8 mouse cellular contexts compared by ENCODE assay signal in the genomic region with DNA sequence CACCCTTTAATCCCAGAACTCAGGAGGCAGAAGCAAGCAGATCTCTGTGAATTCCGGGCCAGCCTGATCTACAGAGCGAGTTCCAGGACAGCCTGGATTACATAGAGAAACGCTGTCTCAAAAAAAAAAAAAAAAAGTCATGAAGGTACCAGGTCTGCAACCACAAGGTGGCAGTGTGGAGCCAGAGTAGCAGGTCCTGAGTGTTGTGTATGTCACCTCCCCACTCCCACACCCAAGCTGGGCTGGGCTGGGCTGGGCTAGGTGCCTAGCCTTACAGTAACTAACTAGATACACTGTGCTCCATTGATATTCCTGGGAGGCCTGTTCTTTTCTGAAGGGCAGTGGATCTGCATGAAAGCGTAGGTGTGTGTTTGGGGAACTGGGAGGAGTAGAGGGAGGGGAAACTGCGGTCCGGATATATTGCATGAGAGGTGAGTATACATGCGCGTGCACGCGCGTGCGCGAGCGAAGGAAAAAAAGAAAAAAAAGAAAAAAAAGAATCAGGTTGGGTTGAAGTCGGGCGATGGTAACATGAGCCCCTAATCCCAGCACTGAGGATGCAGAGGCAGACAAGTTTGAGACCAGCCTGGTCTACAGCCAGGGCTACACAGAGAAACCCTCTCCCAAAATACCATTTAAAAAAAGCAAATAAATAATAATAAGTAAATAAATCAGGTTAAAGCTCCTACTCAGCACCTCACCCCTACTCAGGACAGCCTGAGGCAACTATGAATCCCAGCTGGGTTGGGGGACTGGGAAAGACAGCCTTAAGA. TPM values are rescaled to one million over a fixed set of nuclear protein-coding genes. Genes with fewer than 3 reads are reported as not detected.
A peak's percentile ranks its signal among the peaks of the same experiment; 100 is the strongest.
DNase-seq lines count a peak whose midpoint lies in the region; ATAC-seq and TF ChIP-seq lines count a peak whose summit lies in the region.

No protein-coding gene starts in this region.

- TF ChIP-seq POLR2A in kidney, adult 2 months (IDR thresholded peaks at IDR 0.05; ENCODE audit: low read depth, low read length), result no peak

- no peak for TF ChIP-seq EP300 in stomach, postnatal 0 days (optimal IDR thresholded peaks at IDR 0.05)

- DNase-seq in 3T3-L1 (ENCODE audit: low read depth, low spot score) (peak; percentile 88), ZHBTc4 (ENCODE audit: low read depth, low spot score) (peak; percentile 95)
- DNase-seq in embryo, embryonic 10.5 days (ENCODE audit: low spot score), result peak; percentile 77
- peak; percentile 50 to 58 for DNase-seq in gastrocnemius, postnatal 36 days
- peak; percentile 68 for DNase-seq in kidney, adult 2 months
- peak; percentile 95 for DNase-seq in naive thymus-derived CD4-positive, alpha-beta T cell, adult 2 months (ENCODE audit: low read depth)
- peak; percentile 94 for DNase-seq in stomach, postnatal 0 days (ENCODE audit: low spot score)

- peak; percentile 42; the same call in 1 of the 2 replicates for ATAC-seq in limb, embryonic 12.5 days (ENCODE audit: insufficient number of reproducible peaks, insufficient read depth, low FRiP score, low TSS enrichment, low read depth)
- peak; percentile 97 for ATAC-seq in stomach, postnatal 0 days (ENCODE audit: low FRiP score, low TSS enrichment)

- intact Hi-C loops in gastrocnemius, postnatal 36 days (cut with DNase I), result loop anchor here (5.0 to 10.0 kb wide), 4 partner anchors 44 to 1849 kb away; no protein-coding TSS in a partner anchor

- H3K27ac ChIP-seq in kidney, adult 2 months (ENCODE audit: insufficient read depth, low read depth, low read length), result no peak overlapping the region
- H3K27ac ChIP-seq in limb, embryonic 12.5 days, result no peak overlapping the region
- H3K27ac ChIP-seq in stomach, postnatal 0 days (replicated peaks), result no peak overlapping the region

- no peak overlapping the region for H3K4me3 ChIP-seq in kidney, adult 2 months (ENCODE audit: insufficient read depth, low read depth, low read length)
- H3K4me3 ChIP-seq in limb, embryonic 12.5 days (replicated peaks), result no peak overlapping the region
- no peak overlapping the region for H3K4me3 ChIP-seq in stomach, postnatal 0 days (ENCODE audit: low read depth, low read length)

- WGBS in kidney, adult 2 months, result 75% methylated on average over 16 of the region's 16 CpGs
- 85% methylated on average over 16 of the region's 16 CpGs for WGBS in limb, embryonic 12.5 days
- WGBS in stomach, postnatal 0 days, result 63% methylated on average over 16 of the region's 16 CpGs

- H3K4me1 ChIP-seq in kidney, adult 2 months (ENCODE audit: control insufficient read depth, insufficient read depth, low read length), result no peaks in the 10 kb centered on the region
- H3K4me1 ChIP-seq in limb, embryonic 12.5 days (replicated peaks), result no peaks in the 10 kb centered on the region
- H3K4me1 ChIP-seq in stomach, postnatal 0 days (replicated peaks; ENCODE audit: control insufficient read depth, insufficient read depth), result no peaks in the 10 kb centered on the region

- no peak overlapping the region for H3K9ac ChIP-seq in limb, embryonic 12.5 days (replicated peaks)
- no peak overlapping the region for H3K9ac ChIP-seq in stomach, postnatal 0 days (ENCODE audit: low read length)

- no peaks in the 10 kb centered on the region for H3K36me3 ChIP-seq in kidney, adult 2 months (ENCODE audit: control insufficient read depth, insufficient read depth, low read length)
- no peaks in the 10 kb centered on the region for H3K36me3 ChIP-seq in limb, embryonic 12.5 days
- H3K36me3 ChIP-seq in stomach, postnatal 0 days (ENCODE audit: control insufficient read depth, insufficient read depth, low read length), result no peaks in the 10 kb centered on the region

- H3K4me2 ChIP-seq in limb, embryonic 12.5 days, result no peak overlapping the region
- no peak overlapping the region; the same call in 1 of the 2 replicates for H3K4me2 ChIP-seq in stomach, postnatal 0 days (replicated peaks; ENCODE audit: low read depth)

- H3K9me3 ChIP-seq in limb, embryonic 12.5 days, result no peaks in the 10 kb centered on the region
- H3K9me3 ChIP-seq in stomach, postnatal 0 days (ENCODE audit: control insufficient read depth, low read length), result no peaks in the 10 kb centered on the region

- peak; percentile 76 for TF ChIP-seq CTCF in kidney, adult 2 months (conservative IDR thresholded peaks at IDR 0.05; ENCODE audit: insufficient read depth, insufficient read length, low read depth, low read length)
- peak; percentile 90 for TF ChIP-seq CTCF in stomach, postnatal 0 days (IDR thresholded peaks at IDR 0.05; ENCODE audit: low read depth)

- no peaks in the 10 kb centered on the region for H3K27me3 ChIP-seq in kidney, adult 2 months (replicated peaks; ENCODE audit: control insufficient read depth, insufficient read depth, low read length)
- H3K27me3 ChIP-seq in limb, embryonic 12.5 days, result no peaks in the 10 kb centered on the region
- H3K27me3 ChIP-seq in stomach, postnatal 0 days (ENCODE audit: control insufficient read depth, insufficient read depth, low read length), result no peaks in the 10 kb centered on the region

RNA-seq across cellular contexts. Expression of a gene that starts 14.5 kb away (rescaled TPM):
- not detected for total RNA-seq in gastrocnemius, postnatal 36 days (2021)
- polyA plus RNA-seq in kidney, adult 2 months (2012; rRNA removed), result not detected in 2 replicates
- polyA plus RNA-seq in limb, embryonic 12.5 days (2016; fragmentation: Nextera tagmentation; extraction: Ambion mirVana), result not detected in 2 replicates
- polyA plus RNA-seq in stomach, postnatal 0 days (2015; fragmentation: Nextera tagmentation; extraction: Ambion mirVana), result 0.02 and 0.04 TPM in 2 replicates

RNA-seq across cellular contexts. Expression of a gene that starts 24.6 kb away (rescaled TPM):
- total RNA-seq in gastrocnemius, postnatal 36 days (2021), result under 1 TPM in 1 of 2 experiments, not detected in 1; 0.28 TPM
- polyA plus RNA-seq in kidney, adult 2 months (2012; rRNA removed), result 1.8 and 2.6 TPM in 2 replicates
- 0.13 and 0.15 TPM in 2 replicates for polyA plus RNA-seq in limb, embryonic 12.5 days (2016; fragmentation: Nextera tagmentation; extraction: Ambion mirVana)
- polyA plus RNA-seq in stomach, postnatal 0 days (2015; fragmentation: Nextera tagmentation; extraction: Ambion mirVana), result 596 and 695 TPM in 2 replicates

Comparison
In these comparisons a context has a peak if more than half of its experiments do, and no peak if none do; other contexts are left out.
1. RNA of a gene that starts 24.6 kb away (polyA plus RNA-seq): 596 to 695 TPM in stomach, postnatal 0 days; 1.8 to 2.6 TPM in kidney, adult 2 months and 0.13 to 0.15 TPM in limb, embryonic 12.5 days; every median in the first group is over 100 times any median in the second.
2. Peak in every context shown above with its lines, with median percentiles within 50 percentile points of each other: DNase-seq.